Mouse (Mus musculus): ENCODE measurements around the gene Snx9. TPM values are rescaled to one million over a fixed set of nuclear protein-coding genes. Genes with fewer than 3 reads are reported as not detected.

The Snx9 gene
- total and polyA plus RNA-seq, 2 experiments, result 19.7 to 30.5 TPM

DNA sequence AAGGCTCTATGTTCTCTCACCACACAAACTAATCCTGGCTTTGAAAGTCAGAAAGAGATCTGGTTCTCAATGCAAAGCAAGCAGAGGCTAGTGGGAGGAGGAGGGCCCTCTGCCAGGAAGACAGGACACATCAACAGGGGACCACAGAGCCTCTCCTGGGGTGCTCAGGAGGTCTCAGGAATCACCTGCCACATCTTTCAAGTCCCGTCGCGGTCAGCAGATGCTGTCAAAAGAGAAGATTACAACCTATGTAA lies 12.6 kb upstream of the Snx9 start:
- no peaks in the 10 kb centered on the region for H3K79me2 ChIP-seq (ENCODE audit: control insufficient read depth, insufficient read depth, low read length)
- no peak for TF ChIP-seq POLR2A (IDR thresholded peaks at IDR 0.05; ENCODE audit: extremely low read depth, insufficient read depth, low read length)
- no peak for TF ChIP-seq CTCF (IDR thresholded peaks at IDR 0.05; ENCODE audit: low read depth, low read length)
- H3K27me3 ChIP-seq (ENCODE audit: control insufficient read depth, insufficient read depth, low read length), result no peaks in the 10 kb centered on the region
- no peaks in the 10 kb centered on the region for H3K4me1 ChIP-seq (ENCODE audit: control insufficient read depth, insufficient read depth, low read length)
- H3K9ac ChIP-seq (ENCODE audit: low read depth, low read length), result no peak overlapping the region
- WGBS, result 43% methylated on average over 3 of the region's 3 CpGs
- DNase-seq (ENCODE audit: extremely low read depth, low read depth, low spot score), result no peak
- H3K36me3 ChIP-seq (ENCODE audit: control insufficient read depth, insufficient read depth, low read length), result no peaks in the 10 kb centered on the region
- no peak overlapping the region for H3K27ac ChIP-seq (replicated peaks; ENCODE audit: insufficient read depth, low read depth, low read length)
- H3K4me3 ChIP-seq (ENCODE audit: insufficient read depth, low read depth, low read length), result no peak overlapping the region

DNA sequence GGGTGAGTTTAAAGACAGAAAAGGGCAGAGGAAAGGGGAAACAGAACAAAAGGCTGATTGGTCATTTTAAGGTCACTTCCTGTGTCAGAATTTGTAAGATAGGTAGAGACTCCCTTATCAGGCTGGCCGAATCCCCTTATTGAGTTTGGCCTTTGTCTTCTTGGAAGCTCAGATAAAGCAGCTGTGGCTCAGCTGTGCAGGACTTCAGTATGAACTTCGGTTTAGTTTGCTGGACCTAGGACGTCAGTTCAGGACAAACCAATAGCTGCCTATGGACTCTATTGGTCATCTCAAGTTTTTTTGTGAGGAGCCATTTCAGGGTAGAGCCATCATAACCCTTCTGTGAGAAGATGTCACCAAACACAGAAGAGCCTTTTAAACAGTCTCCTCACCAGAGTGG lies 12.2 kb upstream of the Snx9 start:
- Histone ChIP-seq H3K4me1 (ENCODE audit: control insufficient read depth, insufficient read depth, low read length) (no peaks in the 10 kb centered on the region), H3K27ac (replicated peaks; ENCODE audit: insufficient read depth, low read depth, low read length) (no peak overlapping the region), H3K36me3 (ENCODE audit: control insufficient read depth, insufficient read depth, low read length) (no peaks in the 10 kb centered on the region), H3K4me3 (ENCODE audit: insufficient read depth, low read depth, low read length) (no peak overlapping the region), H3K27me3 (ENCODE audit: control insufficient read depth, insufficient read depth, low read length) (no peaks in the 10 kb centered on the region), H3K9ac (ENCODE audit: low read depth, low read length) (no peak overlapping the region), H3K79me2 (ENCODE audit: control insufficient read depth, insufficient read depth, low read length) (no peaks in the 10 kb centered on the region)
- TF ChIP-seq POLR2A (IDR thresholded peaks at IDR 0.05; ENCODE audit: extremely low read depth, insufficient read depth, low read length) (no peak), CTCF (IDR thresholded peaks at IDR 0.05; ENCODE audit: low read depth, low read length) (no peak)
- no peak for DNase-seq (ENCODE audit: extremely low read depth, low read depth, low spot score)
- WGBS, result 44% methylated on average over 3 of the region's 3 CpGs

DNA sequence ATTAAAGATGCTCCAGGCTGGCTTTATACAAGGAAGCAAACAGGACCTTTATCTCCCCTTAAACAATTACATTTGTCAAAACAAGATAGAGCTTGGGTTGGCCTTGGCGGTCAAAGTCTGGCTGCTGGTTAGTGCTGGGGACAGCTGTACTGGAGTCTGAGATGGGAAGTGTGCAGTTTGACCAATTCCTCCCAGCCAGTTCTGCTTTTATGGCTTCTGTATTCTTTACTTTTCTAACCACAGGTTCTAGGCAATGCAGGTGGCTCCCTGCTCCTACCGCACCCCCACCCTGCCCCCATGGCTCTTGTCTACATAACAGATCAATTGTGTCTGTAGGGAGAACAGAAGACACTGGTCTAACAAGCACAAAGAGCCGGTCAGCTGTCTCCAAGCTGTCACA lies 11.2 kb upstream of the Snx9 start:
- DNase-seq (ENCODE audit: extremely low read depth, low read depth, low spot score), result no peak
- H3K36me3 ChIP-seq (ENCODE audit: control insufficient read depth, insufficient read depth, low read length), result no peaks in the 10 kb centered on the region
- no peak overlapping the region for H3K4me3 ChIP-seq (ENCODE audit: insufficient read depth, low read depth, low read length)
- no peaks in the 10 kb centered on the region for H3K79me2 ChIP-seq (ENCODE audit: control insufficient read depth, insufficient read depth, low read length)
- H3K4me1 ChIP-seq (ENCODE audit: control insufficient read depth, insufficient read depth, low read length), result no peaks in the 10 kb centered on the region
- H3K27me3 ChIP-seq (ENCODE audit: control insufficient read depth, insufficient read depth, low read length), result no peaks in the 10 kb centered on the region
- H3K27ac ChIP-seq (replicated peaks; ENCODE audit: insufficient read depth, low read depth, low read length), result no peak overlapping the region
- no peak overlapping the region for H3K9ac ChIP-seq (ENCODE audit: low read depth, low read length)
- no peak for TF ChIP-seq POLR2A (IDR thresholded peaks at IDR 0.05; ENCODE audit: extremely low read depth, insufficient read depth, low read length)
- TF ChIP-seq CTCF (IDR thresholded peaks at IDR 0.05; ENCODE audit: low read depth, low read length), result no peak
- 71% methylated on average over 3 of the region's 3 CpGs for WGBS

DNA sequence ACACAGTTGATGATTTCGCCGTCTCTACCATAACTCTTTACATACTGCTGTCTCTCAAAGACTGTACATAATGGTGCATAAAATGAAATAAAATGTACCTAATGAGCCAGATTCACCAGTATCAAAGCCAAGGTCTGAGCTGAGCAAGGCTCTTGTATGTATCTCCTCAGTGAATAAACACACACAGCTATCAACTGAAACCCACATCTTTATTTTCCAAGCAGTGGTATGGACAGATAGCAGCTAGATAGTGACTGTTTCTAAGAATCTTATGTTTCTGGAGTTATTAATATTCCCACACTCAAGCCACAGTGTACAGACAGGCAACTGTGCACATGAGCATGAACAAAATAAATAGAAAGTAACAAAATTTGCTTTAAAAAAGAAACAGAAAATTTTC lies 10.7 kb upstream of the Snx9 start:
- Histone ChIP-seq H3K4me1 (ENCODE audit: control insufficient read depth, insufficient read depth, low read length) (no peaks in the 10 kb centered on the region), H3K4me3 (ENCODE audit: insufficient read depth, low read depth, low read length) (no peak overlapping the region), H3K79me2 (ENCODE audit: control insufficient read depth, insufficient read depth, low read length) (no peaks in the 10 kb centered on the region), H3K9ac (ENCODE audit: low read depth, low read length) (no peak overlapping the region), H3K36me3 (ENCODE audit: control insufficient read depth, insufficient read depth, low read length) (no peaks in the 10 kb centered on the region), H3K27ac (replicated peaks; ENCODE audit: insufficient read depth, low read depth, low read length) (no peak overlapping the region), H3K27me3 (ENCODE audit: control insufficient read depth, insufficient read depth, low read length) (no peaks in the 10 kb centered on the region)
- TF ChIP-seq CTCF (IDR thresholded peaks at IDR 0.05; ENCODE audit: low read depth, low read length) (no peak), POLR2A (IDR thresholded peaks at IDR 0.05; ENCODE audit: extremely low read depth, insufficient read depth, low read length) (no peak)
- WGBS, result 87% methylated on average over 2 of the region's 2 CpGs
- no peak for DNase-seq (ENCODE audit: extremely low read depth, low read depth, low spot score)

DNA sequence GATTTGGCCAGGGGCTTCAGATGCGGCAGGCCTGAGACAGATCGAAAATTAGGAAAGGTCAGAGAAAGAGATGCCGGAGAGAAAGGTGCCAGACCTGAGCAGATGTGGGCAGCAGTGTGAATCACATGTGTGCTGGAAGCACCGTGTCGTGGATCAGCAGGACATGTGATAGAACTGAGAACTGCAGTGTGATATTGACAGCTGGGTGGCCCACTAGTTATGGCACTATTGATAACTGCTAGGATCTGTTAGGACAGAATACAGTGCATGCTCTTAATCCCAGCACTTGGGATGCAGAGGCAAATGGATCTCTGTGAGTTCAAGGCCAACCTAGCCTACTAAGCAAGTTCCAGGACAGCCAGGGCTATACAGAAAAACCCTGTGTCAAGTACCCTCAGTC lies 10.3 kb upstream of the Snx9 start:
- Histone ChIP-seq H3K27ac (replicated peaks; ENCODE audit: insufficient read depth, low read depth, low read length) (no peak overlapping the region), H3K79me2 (ENCODE audit: control insufficient read depth, insufficient read depth, low read length) (no peaks in the 10 kb centered on the region), H3K4me1 (ENCODE audit: control insufficient read depth, insufficient read depth, low read length) (no peaks in the 10 kb centered on the region), H3K27me3 (ENCODE audit: control insufficient read depth, insufficient read depth, low read length) (no peaks in the 10 kb centered on the region), H3K9ac (ENCODE audit: low read depth, low read length) (no peak overlapping the region), H3K4me3 (ENCODE audit: insufficient read depth, low read depth, low read length) (no peak overlapping the region), H3K36me3 (ENCODE audit: control insufficient read depth, insufficient read depth, low read length) (no peaks in the 10 kb centered on the region)
- 98% methylated on average over 5 of the region's 5 CpGs for WGBS
- TF ChIP-seq CTCF (IDR thresholded peaks at IDR 0.05; ENCODE audit: low read depth, low read length) (no peak), POLR2A (IDR thresholded peaks at IDR 0.05; ENCODE audit: extremely low read depth, insufficient read depth, low read length) (no peak)
- DNase-seq (ENCODE audit: extremely low read depth, low read depth, low spot score), result no peak

DNA sequence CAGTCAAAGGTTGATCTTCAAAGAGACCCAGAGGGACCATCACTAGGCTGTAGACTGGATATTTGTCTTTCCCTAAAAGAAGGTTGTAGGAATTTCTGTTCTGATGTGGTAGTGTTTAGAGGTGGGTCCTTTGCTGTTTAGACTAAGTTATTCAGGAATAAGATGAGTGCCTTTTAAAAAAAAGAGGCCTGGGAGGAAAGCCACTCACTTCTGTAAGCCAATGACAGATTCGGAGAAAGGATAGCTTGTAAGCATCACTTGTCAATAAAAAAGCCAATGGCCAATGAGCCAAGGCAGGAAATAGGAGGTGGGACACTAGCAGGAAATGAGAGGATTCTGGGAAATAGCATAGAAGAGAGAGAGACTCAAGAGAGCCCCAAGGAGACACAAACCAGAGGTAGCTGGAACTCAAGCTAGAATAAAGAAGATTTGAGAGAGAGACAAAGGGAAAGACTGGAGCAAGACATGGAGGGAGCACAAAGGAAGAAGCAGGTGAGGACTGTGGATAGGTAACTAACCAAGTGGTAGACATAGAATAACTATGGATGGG lies 9.8 kb upstream of the Snx9 start:
- Histone ChIP-seq H3K27me3 (ENCODE audit: control insufficient read depth, insufficient read depth, low read length) (no peaks in the 10 kb centered on the region), H3K4me3 (ENCODE audit: insufficient read depth, low read depth, low read length) (no peak overlapping the region), H3K4me1 (ENCODE audit: control insufficient read depth, insufficient read depth, low read length) (no peaks in the 10 kb centered on the region), H3K9ac (ENCODE audit: low read depth, low read length) (no peak overlapping the region), H3K36me3 (ENCODE audit: control insufficient read depth, insufficient read depth, low read length) (no peaks in the 10 kb centered on the region), H3K27ac (replicated peaks; ENCODE audit: insufficient read depth, low read depth, low read length) (no peak overlapping the region), H3K79me2 (ENCODE audit: control insufficient read depth, insufficient read depth, low read length) (no peaks in the 10 kb centered on the region)
- TF ChIP-seq CTCF (IDR thresholded peaks at IDR 0.05; ENCODE audit: low read depth, low read length), result no peak
- no peak for TF ChIP-seq POLR2A (IDR thresholded peaks at IDR 0.05; ENCODE audit: extremely low read depth, insufficient read depth, low read length)
- 95% methylated on average over 1 of the region's 1 CpGs for WGBS
- no peak for DNase-seq (ENCODE audit: extremely low read depth, low read depth, low spot score)
